Mouse (Mus musculus): ENCODE results near the gene Olfr1278. TPM values are rescaled to one million over a fixed set of nuclear protein-coding genes. Genes with fewer than 3 reads are reported as not detected.
"Not testable (repeated sequence)": the region's sequence is repeated elsewhere in the genome, so short reads cannot be mapped to it uniquely, and the experiment has no call there.

The Olfr1278 gene
- polyA plus RNA-seq (2015; fragmentation: Nextera tagmentation; extraction: Ambion mirVana), result not detected in 2 replicates

- H3K9ac ChIP-seq (replicated peaks; ENCODE audit: low read depth, low read length), result no peak within 1 kb of the TSS
- H3K9me3 ChIP-seq (ENCODE audit: control insufficient read depth, low read length), result no peaks in the 10 kb centered on the region
- no peak within 1 kb of the TSS for H3K4me2 ChIP-seq (ENCODE audit: low read length)
- no peaks in the 10 kb centered on the region for H3K27me3 ChIP-seq (replicated peaks; ENCODE audit: control insufficient read depth, insufficient read depth, low read length)
- no peaks in the 10 kb centered on the region for H3K4me1 ChIP-seq (replicated peaks; ENCODE audit: control insufficient read depth, insufficient read depth, low read length)
- no peak within 1 kb of the TSS for H3K4me3 ChIP-seq (replicated peaks; ENCODE audit: low read length)
- ATAC-seq, result no peak
- no peak within 1 kb of the TSS for H3K27ac ChIP-seq (ENCODE audit: low read length)
- no peaks in the 10 kb centered on the region for H3K36me3 ChIP-seq (ENCODE audit: control insufficient read depth, insufficient read depth)
Measured at GRCm38 (mm10) chr2:111289836-111290235, at the start of gene Olfr1278. Gene Olfr1278, plus strand, starts transcription at chr2:111290136.

DNA sequence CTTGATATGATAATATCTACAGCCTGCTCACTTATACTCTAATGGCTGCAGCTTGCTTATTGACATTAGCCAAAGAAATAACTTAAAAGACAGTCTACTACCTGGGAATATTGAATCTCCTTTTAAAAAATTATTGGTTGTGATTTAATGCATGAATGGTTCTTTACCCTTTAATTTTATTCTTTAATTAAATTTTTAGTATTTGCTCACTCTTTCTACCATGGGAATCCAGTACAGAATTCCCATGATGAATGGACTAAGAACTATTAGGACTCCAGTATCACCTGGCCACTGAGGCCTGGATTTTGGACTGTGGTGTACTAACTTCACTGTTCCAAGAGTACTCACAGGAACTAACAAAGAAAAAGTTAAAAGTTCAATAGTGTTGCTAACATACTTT, 35.7 kb upstream of the Olfr1278 start, which contains the start of gene Olfr1276:
Olfr1276 (plus strand) TSS at position 301 of the 400 bp plus-strand sequence.
- Histone ChIP-seq H3K9me3 (ENCODE audit: control insufficient read depth, low read length) (no peaks in the 10 kb centered on the region), H3K4me2 (ENCODE audit: low read length) (no peak within 1 kb of the TSS), H3K4me1 (replicated peaks; ENCODE audit: control insufficient read depth, insufficient read depth, low read length) (no peaks in the 10 kb centered on the region), H3K27me3 (replicated peaks; ENCODE audit: control insufficient read depth, insufficient read depth, low read length) (no peaks in the 10 kb centered on the region), H3K9ac (replicated peaks; ENCODE audit: low read depth, low read length) (no peak within 1 kb of the TSS), H3K27ac (ENCODE audit: low read length) (no peak within 1 kb of the TSS), H3K4me3 (replicated peaks; ENCODE audit: low read length) (no peak within 1 kb of the TSS), H3K36me3 (ENCODE audit: control insufficient read depth, insufficient read depth) (no peaks in the 10 kb centered on the region)
- no peak for ATAC-seq

- Histone ChIP-seq H3K36me3 (ENCODE audit: control insufficient read depth, insufficient read depth) (no peaks in the 10 kb centered on the region), H3K27me3 (replicated peaks; ENCODE audit: control insufficient read depth, insufficient read depth, low read length) (no peaks in the 10 kb centered on the region), H3K4me3 (replicated peaks; ENCODE audit: low read length) (no peak within 1 kb of the TSS), H3K27ac (ENCODE audit: low read length) (no peak within 1 kb of the TSS), H3K9ac (replicated peaks; ENCODE audit: low read depth, low read length) (no peak within 1 kb of the TSS), H3K4me1 (replicated peaks; ENCODE audit: control insufficient read depth, insufficient read depth, low read length) (no peaks in the 10 kb centered on the region), H3K4me2 (ENCODE audit: low read length) (no peak within 1 kb of the TSS), H3K9me3 (ENCODE audit: control insufficient read depth, low read length) (no peaks in the 10 kb centered on the region)
- 71% methylated on average over 2 of the region's 2 CpGs for WGBS
- ATAC-seq, result no peak
Measured at GRCm38 (mm10) chr2:111274006-111274405, 15.9 kb upstream of the Olfr1278 start, which contains the start of gene Olfr1277. Gene Olfr1277, minus strand, starts transcription at chr2:111274106.

DNA sequence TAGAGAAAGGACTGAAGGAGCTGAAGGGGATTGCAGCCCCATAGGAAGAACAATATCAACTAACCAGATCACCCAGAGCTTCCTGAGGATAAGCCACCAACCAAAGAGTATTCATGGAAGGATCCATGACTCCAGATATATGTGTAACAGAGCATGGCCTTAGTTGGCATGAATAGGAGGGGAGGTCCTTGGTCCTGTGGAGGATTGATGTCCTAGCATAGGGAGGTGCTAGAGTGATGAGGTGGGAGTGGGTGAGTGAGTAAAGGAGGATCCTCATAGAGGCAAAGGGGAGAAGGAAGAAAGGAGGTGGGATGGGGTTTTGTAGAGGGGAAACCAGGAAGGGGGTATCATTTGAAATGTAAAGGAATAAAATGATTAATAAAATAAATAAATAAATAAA, 8.6 kb downstream of the Olfr1278 start:
- H3K9ac ChIP-seq (replicated peaks; ENCODE audit: low read depth, low read length), result no peak overlapping the region
- H3K4me3 ChIP-seq (replicated peaks; ENCODE audit: low read length), result no peak overlapping the region
- H3K4me2 ChIP-seq (ENCODE audit: low read length), result no peak overlapping the region
- no peaks in the 10 kb centered on the region for H3K36me3 ChIP-seq (ENCODE audit: control insufficient read depth, insufficient read depth)
- no peak for ATAC-seq
- no peaks in the 10 kb centered on the region for H3K27me3 ChIP-seq (replicated peaks; ENCODE audit: control insufficient read depth, insufficient read depth, low read length)
- H3K9me3 ChIP-seq (ENCODE audit: control insufficient read depth, low read length), result no peaks in the 10 kb centered on the region
- H3K4me1 ChIP-seq (replicated peaks; ENCODE audit: control insufficient read depth, insufficient read depth, low read length), result no peaks in the 10 kb centered on the region
- no peak overlapping the region for H3K27ac ChIP-seq (ENCODE audit: low read length)

- Histone ChIP-seq H3K4me1 (replicated peaks; ENCODE audit: control insufficient read depth, insufficient read depth, low read length) (no peaks in the 10 kb centered on the region), H3K9ac (replicated peaks; ENCODE audit: low read depth, low read length) (no peak within 1 kb of the TSS), H3K36me3 (ENCODE audit: control insufficient read depth, insufficient read depth) (no peaks in the 10 kb centered on the region), H3K27me3 (replicated peaks; ENCODE audit: control insufficient read depth, insufficient read depth, low read length) (no peaks in the 10 kb centered on the region), H3K4me2 (ENCODE audit: low read length) (no peak within 1 kb of the TSS), H3K9me3 (ENCODE audit: control insufficient read depth, low read length) (no peaks in the 10 kb centered on the region), H3K27ac (ENCODE audit: low read length) (no peak within 1 kb of the TSS), H3K4me3 (replicated peaks; ENCODE audit: low read length) (no peak within 1 kb of the TSS)
- ATAC-seq, result no peak
Measured at GRCm38 (mm10) chr2:111300374-111300773, 10.4 kb downstream of the Olfr1278 start, which contains the start of gene Olfr1279. Gene Olfr1279, plus strand, starts transcription at chr2:111300635.

GRCm38 (mm10) chr2:111313717-111314116, 23.8 kb downstream of the Olfr1278 start, which contains the start of gene Olfr1280:
Gene Olfr1280, plus strand, starts transcription at chr2:111314017.
- H3K9me3 ChIP-seq (ENCODE audit: control insufficient read depth, low read length), result no peaks in the 10 kb centered on the region
- ATAC-seq, result no peak
- no peaks in the 10 kb centered on the region for H3K4me1 ChIP-seq (replicated peaks; ENCODE audit: control insufficient read depth, insufficient read depth, low read length)
- H3K4me2 ChIP-seq (ENCODE audit: low read length), result no peak within 1 kb of the TSS
- H3K27me3 ChIP-seq (replicated peaks; ENCODE audit: control insufficient read depth, insufficient read depth, low read length), result no peaks in the 10 kb centered on the region
- no peak within 1 kb of the TSS for H3K4me3 ChIP-seq (replicated peaks; ENCODE audit: low read length)
- H3K9ac ChIP-seq (replicated peaks; ENCODE audit: low read depth, low read length), result no peak within 1 kb of the TSS
- H3K27ac ChIP-seq (ENCODE audit: low read length), result no peak within 1 kb of the TSS
- no peaks in the 10 kb centered on the region for H3K36me3 ChIP-seq (ENCODE audit: control insufficient read depth, insufficient read depth)

- no peak for ATAC-seq
- no peak within 1 kb of the TSS for H3K27ac ChIP-seq (ENCODE audit: low read length)
- H3K4me1 ChIP-seq (replicated peaks; ENCODE audit: control insufficient read depth, insufficient read depth, low read length), result no peaks in the 10 kb centered on the region
- no peaks in the 10 kb centered on the region for H3K36me3 ChIP-seq (ENCODE audit: control insufficient read depth, insufficient read depth)
- H3K27me3 ChIP-seq (replicated peaks; ENCODE audit: control insufficient read depth, insufficient read depth, low read length), result no peaks in the 10 kb centered on the region
- 76% methylated on average over 2 of the region's 2 CpGs for WGBS
- H3K4me2 ChIP-seq (ENCODE audit: low read length), result no peak within 1 kb of the TSS
- no peak within 1 kb of the TSS for H3K9ac ChIP-seq (replicated peaks; ENCODE audit: low read depth, low read length)
- H3K4me3 ChIP-seq (replicated peaks; ENCODE audit: low read length), result no peak within 1 kb of the TSS
- no peaks in the 10 kb centered on the region for H3K9me3 ChIP-seq (ENCODE audit: control insufficient read depth, low read length)
Measured at GRCm38 (mm10) chr2:111326220-111326619, 36.3 kb downstream of the Olfr1278 start, which contains the start of gene Olfr1281. Gene Olfr1281, plus strand, starts transcription at chr2:111326520.

GRCm38 (mm10) chr2:111333721-111334120, 43.8 kb downstream of the Olfr1278 start:
- H3K9me3 ChIP-seq (ENCODE audit: control insufficient read depth, low read length); H3K27ac ChIP-seq (ENCODE audit: low read length); H3K4me2 ChIP-seq (ENCODE audit: low read length); H3K9ac ChIP-seq (replicated peaks; ENCODE audit: low read depth, low read length); H3K36me3 ChIP-seq (ENCODE audit: control insufficient read depth, insufficient read depth); ATAC-seq; H3K4me3 ChIP-seq (replicated peaks; ENCODE audit: low read length); H3K27me3 ChIP-seq (replicated peaks; ENCODE audit: control insufficient read depth, insufficient read depth, low read length); H3K4me1 ChIP-seq (replicated peaks; ENCODE audit: control insufficient read depth, insufficient read depth, low read length): not testable (repeated sequence)
- 89% methylated on average over 5 of the region's 5 CpGs for WGBS

DNA sequence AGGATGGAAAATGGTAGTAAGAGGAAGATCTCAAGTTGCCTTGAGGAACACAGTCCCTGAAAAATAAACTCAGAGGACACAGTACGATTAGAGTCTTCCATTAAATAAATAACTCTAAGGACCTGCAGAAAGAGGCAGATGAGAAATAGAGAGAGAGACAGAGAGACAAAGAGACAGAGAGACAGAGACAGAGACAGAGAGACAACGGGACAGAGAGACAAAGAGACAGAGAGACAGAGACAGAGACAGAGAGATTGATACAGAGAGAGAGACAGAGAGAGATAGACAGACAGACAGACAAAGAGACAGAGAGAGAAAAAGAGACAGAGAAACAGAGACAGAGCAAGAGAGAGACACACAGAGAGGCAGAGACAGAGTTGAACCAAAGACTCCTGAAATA, 46.0 kb downstream of the Olfr1278 start, which contains the start of gene Olfr1282:
Olfr1282 (minus strand) TSS at position 101 of the 400 bp plus-strand sequence.
- H3K4me1 ChIP-seq (replicated peaks; ENCODE audit: control insufficient read depth, insufficient read depth, low read length), result no peaks in the 10 kb centered on the region
- no peak within 1 kb of the TSS for H3K27ac ChIP-seq (ENCODE audit: low read length)
- ATAC-seq, result no peak
- H3K36me3 ChIP-seq (ENCODE audit: control insufficient read depth, insufficient read depth), result no peaks in the 10 kb centered on the region
- no peak within 1 kb of the TSS for H3K4me2 ChIP-seq (ENCODE audit: low read length)
- 81% methylated on average over 2 of the region's 2 CpGs for WGBS
- H3K9me3 ChIP-seq (ENCODE audit: control insufficient read depth, low read length), result no peaks in the 10 kb centered on the region
- H3K4me3 ChIP-seq (replicated peaks; ENCODE audit: low read length), result no peak within 1 kb of the TSS
- no peak within 1 kb of the TSS for H3K9ac ChIP-seq (replicated peaks; ENCODE audit: low read depth, low read length)
- H3K27me3 ChIP-seq (replicated peaks; ENCODE audit: control insufficient read depth, insufficient read depth, low read length), result no peaks in the 10 kb centered on the region
